ENCODE assay signal across 9 mouse cellular contexts in genomic region chr9:84178705-84179104, GRCm38 (mm10).
DNase-seq lines count a peak whose midpoint lies in the region; ATAC-seq and TF ChIP-seq lines count a peak whose summit lies in the region.
"Had no signal": no experiment of that assay in that cellular context is flagged by ENCODE, and none has a peak within 500 bp of the region (broad histone marks: within the 10 kb centered on the region; RNA-seq: fewer than 3 reads in every experiment).

No protein-coding gene starts in this region.

- ATAC-seq in heart, postnatal 0 days (ENCODE audit: insufficient read depth, low read depth), result no peak; the same call in 1 of the 2 replicates
- ATAC-seq in lung, postnatal 0 days, result peak; percentile 94
- no peak for ATAC-seq in granulocyte monocyte progenitor cell, adult 5-6 weeks (replicated peaks; ENCODE audit: poor library complexity, severe bottlenecking)
- ATAC-seq in hindbrain, embryonic 14.5 days (ENCODE audit: low FRiP score), result no peak

- H3K9me3 ChIP-seq in heart, postnatal 0 days (replicated peaks; ENCODE audit: control insufficient read depth, low read length), result no peaks in the 10 kb centered on the region
- no peaks in the 10 kb centered on the region for H3K9me3 ChIP-seq in lung, postnatal 0 days (ENCODE audit: low read length)
- peaks cover 7% of the 10 kb centered on the region; the same call in 1 of the 2 replicates for H3K9me3 ChIP-seq in hindbrain, embryonic 14.5 days (ENCODE audit: control insufficient read depth, low read length)

- no peaks in the 10 kb centered on the region for H3K27me3 ChIP-seq in heart, postnatal 0 days (ENCODE audit: control insufficient read depth, insufficient read depth, low read length)
- no peaks in the 10 kb centered on the region for H3K27me3 ChIP-seq in lung, postnatal 0 days (replicated peaks; ENCODE audit: insufficient read depth, low read length)
- no peaks in the 10 kb centered on the region for H3K27me3 ChIP-seq in hindbrain, embryonic 14.5 days (ENCODE audit: control insufficient read depth, insufficient read depth, low read length)

- 0 out of 2 replicates have a peak overlapping the region, but pooled peaks have one; percentile 12 for H3K4me2 ChIP-seq in heart, postnatal 0 days (ENCODE audit: low read depth, low read length)
- H3K4me2 ChIP-seq in lung, postnatal 0 days (replicated peaks; ENCODE audit: low read depth, low read length), result no peak overlapping the region
- H3K4me2 ChIP-seq in hindbrain, embryonic 14.5 days (replicated peaks), result no peak overlapping the region
- H3K4me2 ChIP-seq: midbrain, embryonic 11.5 days had no signal

- H3K27ac ChIP-seq in heart, postnatal 0 days (ENCODE audit: low read depth), result no peak overlapping the region
- no peak overlapping the region for H3K27ac ChIP-seq in lung, postnatal 0 days (ENCODE audit: low read length)
- no peak overlapping the region for H3K27ac ChIP-seq in hindbrain, embryonic 14.5 days

- H3K4me1 ChIP-seq in heart, postnatal 0 days (ENCODE audit: control insufficient read depth, insufficient read depth), result no peaks in the 10 kb centered on the region; the same call in 1 of the 2 replicates
- no peaks in the 10 kb centered on the region; the same call in 1 of the 2 replicates for H3K4me1 ChIP-seq in lung, postnatal 0 days (ENCODE audit: insufficient read depth, low read depth, low read length)
- no peaks in the 10 kb centered on the region for H3K4me1 ChIP-seq in hindbrain, embryonic 14.5 days (replicated peaks; ENCODE audit: control insufficient read depth, insufficient read depth, low read length)

- WGBS in heart, postnatal 0 days, result 49% methylated on average over 5 of the region's 5 CpGs
- 56% methylated on average over 5 of the region's 5 CpGs for WGBS in lung, postnatal 0 days
- 88% methylated on average over 5 of the region's 5 CpGs for WGBS in hindbrain, embryonic 14.5 days

- no peaks in the 10 kb centered on the region for H3K36me3 ChIP-seq in heart, postnatal 0 days (replicated peaks; ENCODE audit: control insufficient read depth, insufficient read depth, low read length)
- no peaks in the 10 kb centered on the region for H3K36me3 ChIP-seq in lung, postnatal 0 days (ENCODE audit: insufficient read depth, low read length)
- H3K36me3 ChIP-seq in hindbrain, embryonic 14.5 days (replicated peaks; ENCODE audit: control insufficient read depth, insufficient read depth), result no peaks in the 10 kb centered on the region

- no peak overlapping the region for H3K4me3 ChIP-seq in heart, postnatal 0 days (ENCODE audit: low read depth, low read length)
- no peak overlapping the region for H3K4me3 ChIP-seq in lung, postnatal 0 days (ENCODE audit: low read depth, low read length)
- no peak overlapping the region for H3K4me3 ChIP-seq in hindbrain, embryonic 14.5 days (replicated peaks; ENCODE audit: low read length)

- no peak for TF ChIP-seq CTCF in heart, postnatal 0 days (IDR thresholded peaks at IDR 0.05; ENCODE audit: low read depth)
- no peak for TF ChIP-seq CTCF in lung, postnatal 0 days (IDR thresholded peaks at IDR 0.05)

- peak; percentile 6 for DNase-seq in gastrocnemius, postnatal 25 days
- no peak for DNase-seq in gastrocnemius, postnatal 4 days (ENCODE audit: low spot score in 2 of 2)
- peak; percentile 12 for DNase-seq in adipocyte (ENCODE audit: low spot score)
- no peak for DNase-seq in heart, postnatal 0 days (ENCODE audit: low spot score)
- DNase-seq in lung, postnatal 0 days (ENCODE audit: low spot score), result peak; percentile 89
- DNase-seq in retina, embryonic 14.5 days (ENCODE audit: low spot score), result no peak
- DNase-seq in hindbrain, embryonic 14.5 days (ENCODE audit: low spot score), result no peak

- TF ChIP-seq EP300 in heart, postnatal 0 days (IDR thresholded peaks at IDR 0.05; ENCODE audit: low read depth), result no peak
- 0 out of 2 replicates have a peak, but pooled peaks have one; percentile 13 for TF ChIP-seq EP300 in lung, postnatal 0 days (IDR thresholded peaks at IDR 0.05)

- no peak overlapping the region for H3K9ac ChIP-seq in heart, postnatal 0 days (replicated peaks; ENCODE audit: low read depth, low read length)
- no peak overlapping the region for H3K9ac ChIP-seq in lung, postnatal 0 days (replicated peaks; ENCODE audit: low read depth)
- no peak overlapping the region for H3K9ac ChIP-seq in hindbrain, embryonic 14.5 days

Comparison
In these comparisons a context has a peak if more than half of its experiments do, and no peak if none do; other contexts are left out.
1. DNase-seq: peak in gastrocnemius, postnatal 25 days (single experiment), adipocyte (single experiment) and lung, postnatal 0 days (single experiment); none in gastrocnemius, postnatal 4 days (0 of 2), heart, postnatal 0 days (single experiment), retina, embryonic 14.5 days (single experiment) and hindbrain, embryonic 14.5 days (single experiment).